Mouse (Mus musculus) erythroblast, embryonic 14.5 days (primary cell): ENCODE data around the gene Hrasls5. TPM values are rescaled to one million over a fixed set of nuclear protein-coding genes. Genes with fewer than 3 reads are reported as not detected.

Experiments used
- H3K27me3 ChIP-seq: 2 replicates; pipeline ENCODE4 v1.6.1; 2012; ENCODE audit warnings: inconsistent platforms; ENCODE audit not compliant: control insufficient read depth
- H3K36me3 ChIP-seq: 2 replicates; pipeline ENCODE4 v1.6.1; 2012; ENCODE audit warnings: mild to moderate bottlenecking, inconsistent platforms; ENCODE audit not compliant: control insufficient read depth
- H3K4me1 ChIP-seq: 2 replicates; pipeline ENCODE4 v1.6.1; 2012; ENCODE audit warnings: inconsistent platforms; ENCODE audit not compliant: control insufficient read depth
- H3K4me3 ChIP-seq: replicated peaks from 2 replicates; pipeline ENCODE3; 2012; ENCODE audit warnings: moderate library complexity, mild to moderate bottlenecking, inconsistent platforms
- H3K9me3 ChIP-seq: 2 replicates; pipeline ENCODE4 v1.6.1; 2012; ENCODE audit warnings: low read length, inconsistent platforms, mixed read lengths; ENCODE audit not compliant: control insufficient read depth
- GATA1 ChIP-seq: IDR thresholded peaks from 2 replicates; pipeline ENCODE4 v1.6.1; 2012; ENCODE audit warnings: low read length, inconsistent platforms, mixed read lengths
- TAL1 ChIP-seq: IDR thresholded peaks from 3 replicates; pipeline ENCODE4 v1.6.1; 2012; ENCODE audit warnings: low read length, inconsistent platforms, mixed read lengths
- polyA plus RNA-seq: library from polyadenylated mRNA; stranded (reverse); fragments of >175 nt; gene quantifications from 2 replicates; pipeline ENCODE4 v1.2.3, GENCODE M21; 2012

Hrasls5 gene
- polyA plus RNA-seq, 1 experiment = not detected

DNA sequence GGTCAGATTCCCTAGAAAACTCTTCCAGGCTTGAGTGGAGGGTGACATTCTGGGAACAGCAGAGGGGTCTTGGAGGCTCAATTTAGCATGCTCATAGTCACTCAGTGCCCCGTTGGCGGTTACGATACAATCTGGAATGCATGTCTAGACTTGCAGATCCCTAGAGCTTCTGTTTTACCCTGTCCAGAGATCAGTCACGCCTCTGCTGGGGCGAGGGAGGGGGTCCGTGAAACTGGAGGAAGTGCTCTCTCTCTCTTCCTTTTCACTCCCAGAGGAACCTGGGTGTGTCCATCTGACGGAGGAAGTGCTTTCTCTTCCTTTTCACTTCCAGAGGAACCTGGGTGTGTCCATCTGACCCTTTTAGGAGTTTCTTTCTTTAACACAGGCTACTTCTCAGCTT is 29.2 kb upstream of the Hrasls5 start:
- TF ChIP-seq TAL1 (no peak), GATA1 (no peak)
- no peaks in the 10 kb centered on the region for H3K4me1 ChIP-seq
- no peak overlapping the region for H3K4me3 ChIP-seq
- H3K36me3 ChIP-seq = peaks cover 97% of the 10 kb centered on the region
- H3K9me3 ChIP-seq = no peaks in the 10 kb centered on the region
- H3K27me3 ChIP-seq = no peaks in the 10 kb centered on the region

DNA sequence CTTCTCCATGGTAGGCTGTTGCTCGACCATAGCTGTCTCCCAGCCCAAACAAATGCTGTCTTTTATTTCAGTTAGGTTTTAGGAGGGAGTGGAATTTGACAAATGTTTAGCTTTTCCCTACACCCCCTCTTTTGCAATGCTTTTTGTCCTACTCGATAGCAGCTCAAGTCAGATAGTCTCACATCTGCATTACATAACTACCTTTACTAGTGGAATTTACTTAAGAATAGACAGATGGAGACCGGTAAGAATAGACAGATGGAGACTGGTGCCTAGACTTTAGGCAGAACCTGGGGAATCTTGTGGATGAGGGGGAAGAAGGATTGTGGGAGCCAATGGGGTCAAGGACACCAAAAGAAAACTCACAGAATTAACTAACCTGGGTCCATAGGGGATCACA is 28.7 kb upstream of the Hrasls5 start:
- Histone ChIP-seq H3K36me3 (peaks cover 97% of the 10 kb centered on the region), H3K4me3 (no peak overlapping the region), H3K27me3 (no peaks in the 10 kb centered on the region), H3K4me1 (no peaks in the 10 kb centered on the region), H3K9me3 (no peaks in the 10 kb centered on the region)
- TF ChIP-seq GATA1 (no peak), TAL1 (no peak)

DNA sequence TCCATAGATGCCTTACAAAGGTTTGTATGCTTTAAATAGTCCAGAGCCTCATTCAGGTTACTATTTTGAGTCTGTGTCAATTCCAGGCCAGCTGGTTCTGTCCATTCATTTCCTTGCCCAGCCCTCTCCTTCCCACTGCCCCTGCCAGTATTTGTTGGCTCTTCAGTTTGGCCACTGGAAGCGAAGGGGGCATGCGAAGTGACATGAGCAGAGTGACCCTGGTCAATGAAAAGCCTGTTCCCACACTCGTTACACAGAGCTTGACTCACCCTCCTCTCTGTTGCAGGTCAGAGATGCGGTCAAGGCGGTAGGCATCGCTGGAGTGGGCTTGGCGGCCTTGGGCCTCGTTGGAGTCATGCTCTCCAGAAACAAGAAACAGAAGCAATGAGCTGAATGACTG is 27.1 kb upstream of the Hrasls5 start:
- H3K4me1 ChIP-seq = no peaks in the 10 kb centered on the region
- no peaks in the 10 kb centered on the region for H3K27me3 ChIP-seq
- H3K36me3 ChIP-seq = peaks cover 84% of the 10 kb centered on the region
- H3K9me3 ChIP-seq = no peaks in the 10 kb centered on the region
- H3K4me3 ChIP-seq = no peak overlapping the region
- no peak for TF ChIP-seq TAL1
- no peak for TF ChIP-seq GATA1

DNA sequence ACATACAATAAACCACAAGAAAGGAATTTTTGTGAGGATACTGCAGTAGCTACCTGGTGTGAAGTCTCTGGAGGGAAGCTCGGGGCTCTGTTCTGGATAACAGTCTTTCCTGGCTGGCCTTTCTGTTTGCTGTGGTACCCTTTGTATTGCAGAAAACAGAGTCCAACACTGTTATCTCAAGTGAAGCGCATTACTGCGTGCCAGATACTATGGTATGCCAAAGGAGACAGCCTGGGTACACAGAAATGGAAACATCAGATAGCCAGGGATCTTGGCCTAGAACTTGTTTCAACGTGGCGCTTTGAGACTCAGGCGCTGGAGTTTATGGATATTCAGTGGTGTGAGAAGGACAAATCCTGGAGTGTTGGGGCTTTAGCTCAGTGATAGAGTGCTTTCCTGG is 26.6 kb upstream of the Hrasls5 start:
- H3K4me1 ChIP-seq = no peaks in the 10 kb centered on the region
- no peak overlapping the region for H3K4me3 ChIP-seq
- no peaks in the 10 kb centered on the region for H3K27me3 ChIP-seq
- no peak for TF ChIP-seq TAL1
- TF ChIP-seq GATA1 = no peak
- H3K9me3 ChIP-seq = no peaks in the 10 kb centered on the region
- peaks cover 79% of the 10 kb centered on the region for H3K36me3 ChIP-seq

DNA sequence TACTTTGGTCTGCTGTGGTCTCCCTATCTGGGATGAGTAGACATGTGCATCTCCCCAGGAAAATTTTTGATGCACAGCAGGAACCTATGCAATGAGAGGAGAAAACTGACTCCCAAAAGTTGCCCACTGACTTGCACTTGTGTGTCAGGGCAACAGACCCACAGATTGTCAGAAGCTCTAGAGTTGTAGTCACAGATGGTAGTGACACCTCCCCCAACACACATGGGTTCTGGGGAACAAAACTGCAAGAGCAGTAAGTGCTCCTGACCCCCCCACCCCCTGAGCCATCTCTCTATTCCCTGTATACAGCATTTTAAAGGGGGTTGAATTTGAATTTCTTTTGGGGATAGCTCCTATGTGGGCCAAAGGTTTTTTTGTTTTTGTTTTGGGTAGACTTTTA is 21.5 kb upstream of the Hrasls5 start:
- TF ChIP-seq GATA1 (no peak), TAL1 (no peak)
- no peaks in the 10 kb centered on the region for H3K27me3 ChIP-seq
- H3K4me1 ChIP-seq = no peaks in the 10 kb centered on the region; the same call in 1 of the 2 replicates
- H3K9me3 ChIP-seq = no peaks in the 10 kb centered on the region
- peaks cover 31% of the 10 kb centered on the region for H3K36me3 ChIP-seq
- no peak overlapping the region for H3K4me3 ChIP-seq

DNA sequence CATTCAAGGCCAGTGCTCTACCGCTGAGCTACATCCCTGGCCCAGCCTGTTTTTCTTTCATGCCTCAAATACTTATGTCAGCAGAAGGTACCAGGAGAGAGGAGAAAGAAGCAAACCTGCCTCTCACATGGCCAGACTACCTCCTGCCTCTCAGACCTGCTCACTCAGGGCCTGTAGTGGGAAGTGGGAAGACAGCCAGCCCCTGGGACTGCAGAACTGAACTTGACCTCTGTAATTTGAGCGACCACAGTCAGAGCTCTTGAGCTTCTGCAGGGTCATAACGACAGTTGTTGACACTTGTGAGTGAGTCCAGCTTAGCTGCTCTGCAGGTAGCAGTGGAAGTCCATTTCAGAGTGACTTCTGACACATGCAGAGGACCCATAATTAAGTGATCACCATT is 20.3 kb upstream of the Hrasls5 start:
- TF ChIP-seq GATA1 = no peak
- no peak for TF ChIP-seq TAL1
- no peaks in the 10 kb centered on the region for H3K9me3 ChIP-seq
- H3K4me1 ChIP-seq = no peaks in the 10 kb centered on the region; the same call in 1 of the 2 replicates
- H3K36me3 ChIP-seq = peaks cover 20% of the 10 kb centered on the region
- H3K4me3 ChIP-seq = no peak overlapping the region
- H3K27me3 ChIP-seq = no peaks in the 10 kb centered on the region

DNA sequence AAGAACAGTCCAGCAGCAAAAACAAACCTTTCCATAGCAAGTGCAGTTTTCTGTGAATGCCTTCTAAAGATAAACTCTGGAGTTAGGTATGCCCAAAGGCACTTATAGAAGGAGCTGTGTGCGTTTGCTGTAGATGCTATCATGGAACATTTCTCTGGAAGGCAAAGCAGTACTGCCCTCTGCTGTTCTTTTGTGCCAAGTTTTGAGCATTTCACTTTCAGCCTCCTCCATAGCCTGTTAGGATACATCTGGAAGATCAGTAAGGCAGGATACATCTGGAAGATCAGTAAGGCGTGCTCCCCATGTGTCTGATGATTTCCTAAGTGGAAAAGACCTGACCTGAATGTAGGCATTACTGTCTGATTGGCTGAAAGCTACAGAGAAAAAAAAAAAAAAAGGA is 16.8 kb upstream of the Hrasls5 start:
- H3K36me3 ChIP-seq = no peaks in the 10 kb centered on the region
- H3K4me3 ChIP-seq = no peak overlapping the region
- H3K9me3 ChIP-seq = no peaks in the 10 kb centered on the region
- TF ChIP-seq TAL1 (no peak), GATA1 (no peak)
- H3K27me3 ChIP-seq = no peaks in the 10 kb centered on the region; the same call in 1 of the 2 replicates
- no peaks in the 10 kb centered on the region; the same call in 1 of the 2 replicates for H3K4me1 ChIP-seq

DNA sequence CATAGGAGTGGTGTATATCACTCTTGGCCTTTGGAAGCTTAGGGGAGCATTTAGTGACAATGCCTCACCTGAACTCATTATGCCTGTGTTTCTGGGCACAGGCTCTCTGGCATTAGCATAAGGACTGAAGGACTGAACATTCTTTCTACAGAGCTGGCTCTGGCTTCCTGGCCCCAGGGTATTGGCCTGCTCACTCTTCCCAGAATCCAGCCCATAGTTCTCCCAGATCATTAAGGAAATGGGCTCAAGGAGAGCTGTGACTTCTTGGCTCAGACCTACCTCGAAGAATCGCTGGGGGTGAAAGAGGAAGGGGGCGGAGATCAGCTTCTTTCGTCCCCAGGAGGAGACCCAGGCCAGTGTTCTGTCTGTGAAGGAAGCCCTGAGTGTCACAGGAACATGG is 13.9 kb upstream of the Hrasls5 start:
- H3K4me3 ChIP-seq = no peak overlapping the region
- no peaks in the 10 kb centered on the region for H3K9me3 ChIP-seq
- H3K4me1 ChIP-seq = no peaks in the 10 kb centered on the region; the same call in 1 of the 2 replicates
- no peak for TF ChIP-seq GATA1
- TF ChIP-seq TAL1 = no peak
- no peaks in the 10 kb centered on the region for H3K36me3 ChIP-seq
- no peaks in the 10 kb centered on the region; the same call in 1 of the 2 replicates for H3K27me3 ChIP-seq

DNA sequence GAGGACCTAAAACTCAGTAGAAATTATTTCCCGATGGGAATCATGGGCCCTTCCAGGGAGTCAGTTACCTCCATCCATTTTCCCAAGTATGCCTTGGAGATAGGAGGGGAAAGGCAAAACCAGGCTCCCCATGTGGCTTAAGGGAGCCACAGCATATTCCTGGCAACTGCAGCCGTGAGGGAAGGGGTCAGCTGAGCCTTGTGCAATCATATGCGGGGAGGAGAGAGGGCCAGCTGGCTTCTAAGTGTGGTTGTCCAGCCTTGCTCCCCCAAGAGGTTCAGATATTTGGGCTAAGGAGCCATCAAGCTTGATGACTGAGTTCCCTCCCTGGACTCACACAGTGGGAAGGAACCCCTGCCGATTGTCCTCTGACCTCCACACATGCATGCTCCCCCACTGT is 10.8 kb upstream of the Hrasls5 start:
- TF ChIP-seq TAL1 = no peak
- TF ChIP-seq GATA1 = no peak
- Histone ChIP-seq H3K9me3 (no peaks in the 10 kb centered on the region), H3K4me3 (no peak overlapping the region), H3K27me3 (peaks cover 6% of the 10 kb centered on the region), H3K4me1 (peaks cover 2% of the 10 kb centered on the region; the same call in 1 of the 2 replicates), H3K36me3 (no peaks in the 10 kb centered on the region)

DNA sequence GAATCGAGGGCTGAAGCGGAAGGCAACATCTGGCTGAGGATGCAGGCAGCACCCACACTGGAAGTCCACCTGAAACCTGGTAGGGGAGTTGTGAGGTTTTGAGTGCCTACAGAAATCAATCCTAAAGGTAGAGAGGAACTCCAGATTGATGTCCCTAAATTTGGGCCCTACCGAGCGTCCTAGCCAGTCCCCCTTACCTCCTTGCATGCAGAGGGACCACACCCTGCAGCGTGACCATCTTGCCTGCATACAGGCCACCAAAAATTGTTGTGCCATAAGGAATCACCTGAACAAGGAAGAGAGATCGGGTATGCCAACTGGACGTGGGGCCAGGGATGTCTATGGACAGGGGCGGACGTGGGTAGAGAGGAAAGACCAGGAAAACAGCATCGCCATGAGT is 8.2 kb upstream of the Hrasls5 start:
- Histone ChIP-seq H3K4me3 (no peak overlapping the region), H3K36me3 (no peaks in the 10 kb centered on the region), H3K4me1 (peaks cover 4% of the 10 kb centered on the region), H3K9me3 (no peaks in the 10 kb centered on the region), H3K27me3 (peaks cover 19% of the 10 kb centered on the region)
- TF ChIP-seq GATA1 (no peak), TAL1 (no peak)
